Mouse (Mus musculus) adrenal gland (tissue): ENCODE measurements around the gene Asb16.

Source experiments
- intact Hi-C: fragments of 180-260 bp; cut with DNase I; formaldehyde crosslinking; loops from one replicate; pipeline ENCODE4 v1.15.1; 2025

The Asb16 gene

DNA sequence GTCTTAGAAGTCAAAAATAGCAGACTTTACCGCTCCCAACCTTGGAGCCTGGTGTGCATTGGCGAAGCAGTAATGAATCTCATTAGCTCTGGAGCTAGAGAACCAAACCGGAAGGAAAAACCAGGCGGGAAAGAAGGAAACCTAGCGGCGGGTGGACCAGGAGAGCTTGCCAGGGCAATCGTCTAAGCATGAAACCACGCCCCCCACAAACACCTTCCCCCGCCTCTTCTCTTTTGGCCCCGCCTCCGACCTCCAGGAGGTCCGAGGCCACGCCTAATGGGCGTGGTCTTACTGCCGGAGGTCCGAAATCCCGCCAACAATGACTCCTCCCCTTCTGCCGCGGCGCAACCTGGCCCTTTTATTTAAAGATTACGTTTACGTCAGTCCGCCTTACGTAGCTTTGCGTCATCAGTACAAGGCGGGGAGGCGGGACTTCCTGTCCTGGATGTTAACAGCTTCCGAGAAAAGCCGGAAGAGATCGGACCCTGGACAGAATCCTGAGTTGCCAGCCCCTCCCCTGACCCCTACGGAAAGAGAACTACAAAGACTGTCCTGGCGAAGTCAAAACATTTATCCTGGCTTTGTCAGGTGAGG lies 16.1 kb downstream of the Asb16 start, which contains the start of gene Tmub2:
TSS of gene Tmub2 (plus strand) at position 431 of the 594 bp plus-strand sequence.
- intact Hi-C loops = no loop called here

DNA sequence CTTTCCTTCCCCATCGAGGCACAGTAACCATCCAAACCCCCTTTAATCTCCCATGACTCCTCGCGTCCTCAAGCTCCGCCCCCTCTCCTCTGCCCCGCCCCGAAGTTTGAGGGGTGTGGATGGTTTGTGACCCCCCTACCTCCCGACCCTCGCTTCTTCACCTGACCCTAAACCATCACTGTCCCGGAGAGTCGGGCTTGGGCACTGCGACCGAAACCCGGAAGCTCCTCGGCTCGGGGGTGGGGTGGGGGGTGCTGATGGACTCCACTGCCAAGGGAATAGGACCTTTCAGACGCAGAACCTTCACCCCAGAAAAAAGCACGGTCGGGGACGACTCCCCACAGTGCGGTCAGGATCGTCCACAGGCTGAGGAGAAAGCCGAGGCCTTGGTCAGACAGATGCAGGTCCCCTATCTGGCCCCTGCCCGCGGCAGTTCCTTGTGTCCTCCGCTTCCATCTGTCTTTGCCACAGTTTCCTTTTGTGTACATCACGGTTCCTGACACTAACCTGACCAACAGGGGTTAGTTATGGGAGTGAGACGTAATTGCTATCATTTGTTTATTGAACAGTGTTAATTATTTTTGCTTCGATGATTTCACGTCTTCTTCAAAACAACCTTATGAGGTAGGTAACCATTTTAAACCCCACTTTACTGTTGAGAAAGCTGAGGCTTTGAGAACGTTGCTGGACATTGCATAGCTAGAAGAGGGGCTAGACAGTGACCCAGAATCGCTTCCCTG lies 16.7 kb downstream of the Asb16 start:
- intact Hi-C loops = no loop called here

DNA sequence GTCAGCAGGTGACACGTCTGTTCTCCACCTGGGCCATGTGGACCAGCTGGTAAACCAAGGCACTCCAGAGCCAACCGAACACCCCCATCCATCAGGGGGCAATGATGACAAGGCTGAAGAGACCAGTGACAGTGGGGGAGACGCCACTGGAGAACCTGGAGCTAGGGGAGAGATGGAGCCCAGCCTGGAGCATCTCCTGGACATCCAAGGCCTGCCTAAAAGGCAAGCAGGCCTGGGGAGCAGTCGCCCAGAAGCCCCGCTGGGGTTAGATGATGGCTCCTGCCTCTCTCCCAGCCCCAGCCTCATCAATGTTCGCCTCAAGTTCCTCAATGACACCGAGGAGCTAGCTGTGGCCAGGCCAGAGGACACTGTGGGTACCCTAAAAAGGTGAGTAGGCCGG lies 18.9 kb downstream of the Asb16 start:
- intact Hi-C loops = no loop called here

DNA sequence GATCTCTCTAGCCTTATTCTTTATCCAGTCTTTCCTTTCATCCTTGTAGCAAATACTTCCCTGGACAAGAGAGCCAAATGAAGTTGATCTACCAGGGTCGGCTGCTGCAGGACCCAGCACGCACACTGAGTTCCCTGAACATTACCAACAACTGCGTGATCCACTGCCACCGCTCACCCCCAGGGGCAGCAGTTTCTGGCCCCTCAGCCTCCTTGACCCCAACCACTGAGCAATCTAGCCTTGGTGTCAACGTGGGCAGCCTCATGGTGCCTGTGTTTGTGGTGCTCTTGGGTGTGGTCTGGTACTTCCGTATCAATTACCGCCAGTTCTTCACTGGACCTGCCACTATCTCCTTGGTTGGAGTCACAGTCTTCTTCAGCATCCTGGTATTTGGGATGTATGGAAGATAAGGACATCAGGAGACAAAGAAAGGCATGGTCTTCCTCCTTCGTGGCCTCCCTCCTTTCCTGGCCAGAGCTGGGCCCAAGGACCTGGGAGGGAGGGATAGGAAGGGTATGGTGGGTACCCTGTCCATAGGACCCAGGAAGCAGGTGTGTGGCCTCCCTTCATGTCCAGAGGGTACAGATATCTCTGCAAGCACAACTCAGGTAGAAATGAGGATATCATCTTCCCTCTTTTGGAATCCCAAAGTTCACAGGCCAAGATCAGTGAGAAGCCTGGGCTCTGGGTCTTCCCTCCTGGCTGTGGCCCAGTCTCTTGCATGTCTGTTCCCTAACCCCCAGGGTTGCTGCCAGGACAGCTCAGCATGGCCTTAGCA lies 19.7 kb downstream of the Asb16 start:
- intact Hi-C loops = no loop called here

DNA sequence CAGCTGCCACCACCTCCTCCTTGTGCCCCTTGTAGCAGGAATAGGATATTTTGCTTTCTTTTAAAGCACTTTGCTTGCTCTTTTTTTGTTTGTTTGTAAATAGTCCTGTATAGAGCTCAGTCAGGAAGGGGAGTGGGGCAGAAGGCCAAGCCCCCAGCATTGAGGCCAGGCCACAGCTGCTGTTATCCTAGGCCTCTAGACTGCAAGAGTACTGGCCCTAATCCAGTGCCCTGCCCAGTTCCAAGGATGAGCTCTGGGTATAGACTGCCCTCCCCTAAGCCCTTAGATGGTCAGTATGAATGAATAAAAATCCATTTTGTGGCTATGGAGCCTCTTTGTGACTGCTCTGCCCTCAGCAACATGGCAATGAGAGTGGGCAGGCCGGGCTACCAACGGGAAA lies 20.4 kb downstream of the Asb16 start:
- intact Hi-C loops = no loop called here

DNA sequence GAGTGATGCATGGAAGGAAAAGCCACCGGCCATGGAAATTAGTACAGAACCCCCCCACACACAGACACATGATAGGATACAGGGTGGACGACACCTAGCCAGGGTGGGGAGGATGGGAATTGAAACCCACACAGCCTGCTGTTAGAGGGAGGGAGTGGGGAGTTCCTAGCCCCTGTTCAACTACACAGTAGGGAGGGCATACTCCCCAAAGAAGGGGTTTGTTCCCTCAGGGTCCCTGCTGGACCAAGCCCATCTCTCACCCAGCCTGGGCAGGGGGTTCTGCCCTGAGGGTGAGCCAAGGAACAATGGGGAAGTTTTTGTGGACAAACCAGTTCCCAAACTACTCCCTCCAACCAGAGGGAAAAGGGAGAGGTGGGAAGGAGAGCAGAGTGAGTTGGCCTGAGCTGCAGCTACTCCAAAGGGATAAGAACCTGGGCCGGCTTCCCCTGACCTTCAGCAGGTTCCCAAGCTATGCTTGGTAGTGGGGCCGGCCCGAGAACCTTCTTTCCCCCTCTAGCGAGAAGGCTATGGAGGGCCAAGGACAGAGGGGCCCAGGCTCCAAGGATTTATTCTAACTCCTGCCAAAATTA lies 21.1 kb downstream of the Asb16 start:
- intact Hi-C loops = no loop called here

DNA sequence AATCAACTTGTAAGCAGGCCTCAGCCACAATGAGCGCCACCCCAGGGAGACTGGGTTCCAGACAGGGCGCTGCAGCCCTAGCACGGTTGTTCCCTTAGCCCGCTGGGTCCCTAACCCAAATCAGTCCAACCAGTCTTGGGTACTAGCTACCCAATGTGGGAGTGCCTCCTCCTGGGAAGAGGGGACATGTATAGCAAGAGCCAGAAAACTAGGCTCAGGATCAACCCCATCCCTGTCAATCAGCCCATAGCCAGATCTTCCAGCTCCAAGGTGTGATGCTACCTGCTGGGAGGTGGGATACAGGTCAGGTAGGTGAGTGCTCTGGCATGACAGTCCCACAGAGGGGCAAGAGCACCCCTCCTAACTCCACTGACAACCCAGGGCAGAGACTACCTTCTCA lies 21.6 kb downstream of the Asb16 start:
- intact Hi-C loops = no loop called here

DNA sequence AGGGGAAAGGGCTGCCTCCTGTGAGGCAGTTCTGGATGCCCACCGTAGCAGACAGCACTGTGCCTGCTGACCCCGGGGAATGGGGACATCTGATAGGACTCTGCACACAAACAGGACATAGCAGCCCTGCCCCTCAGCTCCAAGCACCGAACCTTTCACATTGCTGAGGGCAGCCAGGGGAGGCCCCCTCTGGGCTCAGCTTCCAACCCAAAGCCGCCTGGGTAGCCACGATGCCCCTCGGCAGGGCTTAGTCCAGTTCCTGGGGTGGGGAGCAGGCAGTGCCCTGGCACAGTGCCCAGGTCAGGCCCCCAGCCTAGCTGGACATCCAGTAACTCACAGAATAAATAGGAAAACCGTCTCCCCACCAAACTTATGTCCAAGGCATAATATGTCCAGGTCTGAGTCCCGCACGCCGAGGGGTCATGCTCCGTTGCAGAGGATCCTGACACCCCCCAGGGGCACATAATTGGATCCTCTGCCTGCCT lies 22.6 kb downstream of the Asb16 start:
- intact Hi-C loops = no loop called here

DNA sequence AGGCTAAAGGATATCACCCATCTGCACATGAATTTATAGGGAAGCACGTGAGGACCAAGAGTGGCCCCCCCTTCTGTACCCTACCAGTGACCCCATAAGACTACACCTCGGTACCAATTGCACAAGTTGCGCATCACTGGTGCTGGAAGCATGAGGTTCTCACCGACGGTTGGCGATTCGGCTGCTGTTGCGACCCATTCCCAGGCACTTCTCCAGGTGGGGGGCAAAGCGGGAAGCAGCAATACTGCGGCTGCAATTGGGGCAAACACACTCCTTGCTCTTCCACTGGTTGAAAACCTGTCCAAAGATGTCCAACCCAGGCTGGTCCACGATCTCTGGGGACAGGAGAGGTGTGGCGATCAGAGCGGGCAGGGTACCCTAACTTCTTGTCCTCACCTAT lies 25.4 kb downstream of the Asb16 start:
- intact Hi-C loops = no loop called here

DNA sequence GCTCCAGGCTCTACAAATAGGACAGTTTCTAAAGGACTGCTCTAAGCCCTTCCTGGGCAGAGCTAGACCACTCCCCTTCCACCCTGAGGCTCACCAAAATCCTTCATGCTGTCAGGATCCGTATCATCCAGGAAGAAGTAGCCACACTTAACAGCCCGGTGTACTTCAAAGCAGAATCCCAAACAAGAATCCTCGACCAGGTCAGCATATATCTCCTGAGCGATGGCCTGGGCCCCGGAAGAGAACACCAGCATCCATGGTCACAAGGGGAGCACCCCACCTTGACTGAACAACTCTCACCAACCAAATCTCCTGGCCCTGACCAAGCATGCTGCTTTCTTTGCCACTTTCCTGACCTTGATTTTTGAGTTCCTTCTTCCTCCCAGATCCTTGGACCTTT lies 25.9 kb downstream of the Asb16 start:
- intact Hi-C loops = no loop called here

DNA sequence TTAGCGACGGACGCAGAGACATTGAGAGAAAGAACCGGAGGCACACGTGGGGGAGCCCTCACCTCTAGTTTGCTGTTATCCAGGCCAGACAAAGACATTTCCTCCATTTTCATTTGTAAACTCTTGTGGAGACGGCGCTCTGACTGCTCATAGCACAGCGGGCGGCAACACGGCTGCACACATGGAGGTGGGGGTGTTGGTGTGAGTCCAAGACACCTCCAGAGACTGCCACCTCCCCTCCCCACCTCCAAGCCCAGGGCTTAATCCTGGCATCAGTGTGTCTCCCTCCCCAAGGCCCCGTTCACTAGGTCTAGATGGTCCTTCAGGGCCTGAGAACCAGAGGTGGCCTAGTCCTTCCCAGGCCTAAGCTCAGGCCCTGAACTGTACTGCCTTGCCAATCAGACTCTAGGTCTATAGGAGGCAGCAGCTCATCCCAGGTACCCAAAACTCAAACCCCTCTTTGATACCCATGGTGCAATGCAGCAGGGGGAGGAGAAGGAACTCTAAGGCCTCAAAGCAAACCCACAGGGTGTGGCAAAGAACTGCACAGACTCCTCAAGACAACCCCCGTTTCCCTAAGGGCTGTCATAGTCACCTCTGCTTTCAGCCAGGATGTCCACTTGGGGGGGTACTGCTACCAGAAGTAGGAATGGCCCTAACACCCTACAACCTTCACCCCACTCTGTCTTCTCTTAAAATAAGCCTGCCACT lies 26.5 kb downstream of the Asb16 start:
- intact Hi-C loops = no loop called here

DNA sequence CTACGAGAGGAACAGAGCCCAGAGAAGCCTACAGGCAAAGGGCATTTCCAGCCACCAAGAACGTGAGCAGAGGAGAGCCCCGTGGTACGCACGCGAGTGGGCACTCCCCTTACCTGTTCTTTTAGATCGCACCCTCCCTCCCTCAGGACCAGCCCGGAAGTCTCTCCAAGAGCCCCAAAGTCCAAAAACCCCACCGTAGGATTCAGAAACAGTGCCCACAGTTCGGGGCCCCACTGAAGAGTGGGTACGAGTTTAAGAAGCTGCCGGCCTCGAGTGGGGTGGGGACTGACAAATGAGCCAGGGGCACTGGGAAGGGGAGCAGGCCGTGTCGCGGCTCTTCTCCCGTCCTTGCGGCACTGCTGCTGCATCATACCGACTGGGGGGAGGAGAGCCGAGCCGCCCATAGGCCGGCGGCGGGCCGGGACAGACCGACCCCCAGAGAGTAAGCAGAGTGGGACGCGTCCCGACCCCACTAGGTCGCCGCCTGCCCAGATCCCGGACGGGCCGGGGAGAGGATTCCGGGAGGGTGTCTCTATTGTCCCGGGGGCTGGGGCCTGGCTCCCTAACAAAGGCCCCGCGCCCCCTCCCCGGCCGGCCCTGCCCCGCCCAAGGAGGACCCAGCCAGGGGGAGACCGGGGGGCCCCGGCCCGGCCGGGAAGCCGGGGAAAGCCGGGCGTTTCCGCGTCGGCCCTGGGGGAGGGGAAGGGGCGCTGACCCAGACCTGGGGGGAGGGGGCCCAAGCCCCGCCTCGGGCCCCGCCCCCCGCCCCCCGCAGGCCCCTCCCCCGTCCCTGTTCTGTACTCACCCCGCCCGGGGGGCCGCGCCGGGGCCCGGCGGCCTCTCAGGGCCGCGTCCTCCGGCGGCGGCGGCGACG lies 27.3 kb downstream of the Asb16 start:
- intact Hi-C loops = no loop called here

DNA sequence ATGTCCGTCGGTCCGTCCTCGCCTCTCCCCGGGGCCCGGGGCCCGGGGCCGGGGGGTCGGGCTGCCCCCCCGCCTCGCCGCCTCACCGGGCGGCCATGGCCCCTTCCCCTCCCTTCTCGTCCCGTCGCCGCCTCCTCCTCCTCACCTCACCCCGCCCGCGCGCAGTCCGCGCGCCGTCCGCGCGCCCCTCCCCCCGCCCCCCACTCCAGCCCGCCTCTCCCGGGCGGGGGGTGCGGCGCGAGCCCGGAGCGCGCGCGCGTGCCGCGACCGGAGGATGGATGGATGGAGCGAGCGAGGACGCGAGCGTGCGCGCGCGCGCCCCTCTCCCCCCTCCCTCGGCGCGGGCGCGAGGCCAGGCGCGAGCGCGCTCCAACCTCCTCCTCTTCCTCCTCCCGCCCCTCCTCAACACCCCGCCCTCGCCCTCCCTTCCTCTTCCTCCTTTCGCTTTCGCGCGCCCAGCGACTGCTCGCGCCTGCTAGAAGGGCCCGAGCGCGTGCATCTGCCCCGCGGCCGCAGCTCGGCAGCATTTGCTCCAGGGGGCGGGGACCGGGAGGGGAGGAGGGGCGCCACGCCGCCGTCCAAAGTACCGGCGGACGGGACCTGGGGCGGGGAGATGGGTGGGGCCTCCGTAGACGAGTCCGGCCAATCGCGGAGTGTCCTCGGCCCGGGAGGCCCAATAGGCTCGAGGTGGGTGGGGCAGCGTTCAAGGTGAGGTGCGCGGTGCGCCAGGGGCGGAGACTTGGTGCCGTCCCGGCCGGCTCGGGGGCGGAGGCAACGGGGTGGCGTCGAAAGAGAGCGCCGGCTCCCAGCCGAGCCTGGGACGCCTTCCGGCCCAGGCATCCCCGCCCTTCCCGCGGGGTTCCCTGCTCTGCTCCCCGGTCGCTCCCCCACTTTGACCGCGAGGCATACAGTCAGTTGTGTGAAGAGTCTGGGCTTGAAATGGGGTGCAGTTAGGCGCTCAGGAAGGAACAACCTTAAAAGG lies 28.2 kb downstream of the Asb16 start, which contains the start of gene Atxn7l3:
TSS of gene Atxn7l3 (minus strand) at position 141 of the 982 bp plus-strand sequence.
- intact Hi-C loops = no loop called here

DNA sequence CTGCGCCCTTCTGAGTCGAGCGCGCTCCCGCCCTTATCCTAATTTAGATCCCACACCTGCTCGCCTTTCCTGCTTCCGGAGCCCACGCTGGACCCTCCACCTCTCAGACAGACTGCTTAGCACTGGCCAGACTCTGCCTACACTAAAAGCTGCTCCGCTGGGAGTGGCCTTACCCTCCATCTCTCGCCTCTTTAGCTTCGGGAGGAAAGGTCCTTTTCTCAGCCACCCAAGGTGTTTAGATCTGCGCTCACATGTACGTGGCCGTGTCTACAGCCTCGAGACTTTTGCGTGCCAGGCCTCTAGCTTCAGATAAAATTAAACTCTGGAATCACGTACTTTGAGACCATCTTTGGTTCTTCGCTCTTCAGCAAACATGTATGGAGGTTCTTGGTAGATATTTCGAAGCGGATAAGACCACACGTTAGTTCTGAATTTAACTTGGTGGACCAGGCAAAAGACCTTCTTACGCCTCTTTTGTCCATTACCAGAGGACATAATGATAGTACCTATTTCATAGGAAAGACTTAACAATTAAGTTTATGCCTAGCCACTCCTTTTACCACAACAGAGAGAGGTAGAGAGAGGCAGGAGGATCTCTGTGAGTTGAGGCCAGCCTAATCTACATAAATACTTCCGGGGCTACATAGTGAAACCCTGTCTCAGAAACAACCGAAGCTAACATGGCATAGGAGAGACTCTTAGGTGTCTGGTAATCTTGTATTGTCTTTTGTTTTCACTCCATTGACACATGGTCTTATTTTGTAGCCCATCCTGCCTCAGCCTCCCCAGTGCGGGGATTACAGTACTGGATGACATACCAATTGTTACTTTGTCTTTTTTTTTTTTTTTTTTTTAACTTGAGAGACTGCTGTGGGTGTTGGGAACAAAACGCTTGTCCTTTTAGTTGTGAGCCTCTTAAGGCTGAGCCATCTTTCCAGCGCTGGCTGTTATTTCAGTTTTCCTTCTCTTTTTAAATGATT lies 29.3 kb downstream of the Asb16 start:
- intact Hi-C loops = no loop called here

DNA sequence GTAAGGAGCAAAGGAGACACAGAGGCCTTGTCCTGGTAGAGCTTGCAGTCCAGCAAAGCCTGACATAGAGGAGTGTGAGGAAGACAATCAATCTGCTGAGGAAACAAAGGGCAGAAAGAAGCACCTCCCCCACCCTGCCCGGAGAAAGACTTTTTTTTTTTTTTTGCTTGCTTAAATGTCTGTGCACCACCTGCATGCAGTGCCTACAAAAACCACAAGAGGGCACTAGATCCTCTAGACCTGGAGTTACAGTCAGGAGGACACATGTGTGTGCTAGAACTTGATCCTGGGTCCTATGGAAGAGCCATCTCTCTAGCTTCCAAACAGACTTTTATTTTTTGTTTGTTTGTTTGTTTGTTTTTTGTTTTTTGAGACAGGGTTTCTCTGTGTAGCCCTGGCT lies 31.3 kb downstream of the Asb16 start:
- intact Hi-C loops = no loop called here

DNA sequence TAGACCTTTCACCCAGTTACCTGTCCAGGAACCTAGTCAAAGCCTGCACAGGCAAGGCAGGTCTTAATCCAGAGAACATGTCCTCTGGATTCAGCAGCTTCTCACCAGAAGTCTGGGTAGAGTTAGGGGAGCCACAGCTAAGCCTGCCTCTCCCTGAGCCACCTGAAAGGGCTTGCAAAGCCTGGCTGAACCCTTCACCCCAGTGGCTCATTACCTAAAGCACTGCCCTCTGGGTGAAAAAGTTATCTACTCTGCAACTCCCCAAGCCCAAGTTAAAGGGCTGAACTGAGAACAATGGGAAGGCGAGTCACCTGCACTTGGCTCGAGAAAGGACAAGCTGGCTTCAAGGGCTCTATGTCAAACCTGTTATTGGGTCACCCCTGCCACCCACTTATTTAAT lies 35.6 kb downstream of the Asb16 start:
- intact Hi-C loops = no loop called here

DNA sequence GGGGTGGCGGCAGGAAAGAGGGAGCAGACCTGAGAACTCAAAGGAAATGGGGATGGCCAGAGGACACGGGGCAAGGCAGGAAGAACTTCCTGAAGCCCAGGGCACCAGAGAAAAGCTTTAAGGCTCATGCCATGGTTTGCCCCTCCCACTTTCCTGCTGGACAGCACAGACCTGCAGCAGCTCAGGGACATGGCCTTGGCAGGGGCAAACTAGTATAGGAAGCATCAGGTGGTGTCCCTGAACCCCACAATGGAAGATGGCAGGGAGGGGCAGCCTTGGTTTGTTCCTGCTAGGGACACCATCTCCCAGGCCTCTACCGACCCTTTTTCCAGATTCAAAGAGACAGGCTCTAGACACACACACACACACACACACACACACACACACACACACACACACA lies 36.8 kb downstream of the Asb16 start:
- intact Hi-C loops = no loop called here

DNA sequence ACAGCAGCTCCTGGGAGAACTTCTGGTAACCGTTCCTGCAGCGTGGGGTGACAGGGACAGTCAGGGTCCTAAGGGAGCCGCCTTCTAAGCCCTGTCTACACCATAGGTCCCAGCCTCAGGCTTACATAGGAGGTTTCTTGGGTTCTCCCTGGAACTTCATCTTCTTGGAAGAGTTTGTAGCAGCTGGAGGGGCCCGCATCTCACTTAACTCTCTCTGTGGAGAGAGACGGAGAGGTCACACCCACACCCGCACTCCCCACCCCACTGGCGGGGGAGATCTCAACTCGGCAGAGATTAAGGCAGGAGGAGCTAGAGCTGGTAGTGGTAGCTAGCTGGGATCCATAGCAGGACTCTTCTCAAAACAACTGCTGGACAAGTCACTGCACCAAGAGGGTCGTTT lies 39.6 kb downstream of the Asb16 start:
- intact Hi-C loops = loop anchor here (2.0 kb wide), 2 partner anchors 103 to 127 kb away; no protein-coding TSS in a partner anchor
